Mouse (Mus musculus) adrenal gland, adult 8-10 months (tissue): ENCODE results near the gene Hmgcll1. TPM values are rescaled to one million over a fixed set of nuclear protein-coding genes. Genes with fewer than 3 reads are reported as not detected.
"Not testable (repeated sequence)": the region's sequence is repeated elsewhere in the genome, so short reads cannot be mapped to it uniquely, and the experiment has no call there.

ENCODE experiments used
- DNase-seq: peaks from one replicate; pipeline ENCODE4 v3.0.0; 2022
- total RNA-seq, 4 experiments: library from RNA; stranded (reverse); gene quantifications; 2 replicates each; pipeline ENCODE4 v1.2.4; 2022

Hmgcll1 gene
- total RNA-seq, 4 experiments from 2014 or later: 2.1 to 4.9 (median 3.8) TPM

DNA sequence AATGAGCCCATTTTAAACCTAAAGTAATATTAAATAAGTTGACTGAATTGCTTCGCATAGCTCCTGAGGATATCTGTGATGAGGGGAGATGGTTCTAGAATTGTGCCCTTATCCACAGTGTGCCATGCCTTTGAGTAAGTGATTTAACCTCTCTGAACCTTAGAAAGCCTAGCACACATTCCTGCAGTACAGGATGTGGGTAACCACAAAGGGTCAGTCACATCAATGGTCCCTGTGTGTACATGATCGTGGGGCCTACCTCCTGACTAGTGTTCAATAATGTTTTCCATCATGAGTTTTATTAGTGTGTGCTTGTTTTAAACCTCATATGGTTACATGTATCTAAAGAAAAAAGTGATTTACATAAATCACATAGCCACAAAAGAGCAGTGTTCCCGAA lies 46.3 kb downstream of the Hmgcll1 start:
- no peak for DNase-seq

GRCm38 (mm10) chr9:76061492-76061891 lies 46.8 kb downstream of the Hmgcll1 start:
- no peak for DNase-seq

GRCm38 (mm10) chr9:76064164-76064563 lies 49.5 kb downstream of the Hmgcll1 start:
- DNase-seq: no peak

- no peak for DNase-seq
Observed at GRCm38 (mm10) chr9:76091561-76091960, 76.9 kb downstream of the Hmgcll1 start.

- no peak for DNase-seq
Observed at GRCm38 (mm10) chr9:76097221-76097620, 82.6 kb downstream of the Hmgcll1 start.

DNA sequence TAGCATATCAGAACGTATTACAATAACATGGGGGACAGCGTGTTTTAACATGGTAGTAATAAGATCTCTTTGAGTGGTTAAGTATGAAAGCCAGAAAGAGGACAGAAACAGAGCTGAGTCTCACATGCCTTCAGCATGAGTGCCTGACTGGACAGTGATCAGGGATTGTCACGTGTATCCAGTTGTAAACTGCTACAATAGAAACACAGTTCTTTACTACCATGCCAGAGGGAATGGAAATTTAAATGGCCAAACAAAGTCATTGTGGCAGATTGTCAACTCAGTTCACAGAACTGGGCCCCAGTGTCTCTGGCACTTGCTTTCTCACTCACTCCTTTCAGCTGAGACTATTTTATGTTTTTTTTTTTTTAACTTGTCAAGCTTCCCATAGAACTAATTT lies 85.3 kb downstream of the Hmgcll1 start:
- no peak for DNase-seq

- DNase-seq: not testable (repeated sequence)
Observed at GRCm38 (mm10) chr9:76104416-76104815, 89.8 kb downstream of the Hmgcll1 start.

DNA sequence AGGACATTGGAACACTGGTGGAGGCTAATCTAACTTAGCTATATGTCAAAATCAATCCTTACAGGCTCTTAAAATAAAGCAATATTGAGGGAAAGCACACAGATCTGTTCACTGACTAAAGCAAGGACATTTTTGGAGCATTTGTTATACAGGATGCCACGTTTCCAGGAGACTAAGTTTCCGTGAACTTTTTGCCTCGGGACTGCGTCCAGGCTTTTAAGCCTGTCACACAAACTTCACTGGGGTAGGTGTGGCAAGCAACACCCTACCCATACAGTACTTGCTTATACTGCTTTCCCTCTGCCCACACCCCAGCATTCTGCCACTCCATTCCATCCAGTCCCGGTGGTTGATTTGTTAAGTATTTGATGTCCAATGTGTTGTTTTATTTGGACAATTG lies 90.2 kb downstream of the Hmgcll1 start:
- no peak for DNase-seq

DNA sequence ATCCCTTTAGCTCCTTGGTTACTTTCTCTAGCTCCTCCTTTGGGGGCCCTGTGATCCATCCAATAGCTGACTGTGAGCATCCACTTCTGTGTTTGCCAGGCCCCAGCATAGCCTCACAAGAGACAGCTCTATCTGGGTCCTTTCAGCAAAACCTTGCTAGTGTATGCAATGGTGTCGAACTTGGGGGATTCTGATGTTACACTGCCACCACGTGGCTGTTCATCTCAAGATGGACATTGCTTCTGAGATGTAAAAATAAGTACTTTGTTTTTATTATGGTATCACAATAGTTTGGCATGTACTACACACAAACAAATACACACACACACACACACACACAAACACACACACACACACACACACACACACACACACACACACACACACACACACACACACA lies 108.2 kb downstream of the Hmgcll1 start:
- DNase-seq: peak; percentile 24

DNA sequence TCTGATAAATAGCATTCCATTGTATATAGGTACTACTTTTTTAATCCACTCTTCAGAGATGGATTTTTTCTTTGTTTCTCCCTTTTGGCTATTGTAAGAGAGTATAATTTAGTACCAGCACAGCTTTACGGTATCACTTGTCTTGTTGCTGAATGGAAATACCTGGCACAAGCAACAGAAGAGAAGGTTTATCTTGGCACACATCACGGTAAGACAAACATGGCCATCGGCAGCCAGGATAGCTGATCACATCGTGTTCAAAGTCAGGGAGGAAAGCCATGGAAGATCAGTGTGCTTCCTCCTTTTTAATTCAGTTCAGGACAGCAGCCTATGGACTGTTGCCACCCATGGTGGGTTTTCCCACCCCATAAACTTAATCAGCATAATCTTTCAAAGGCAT lies 109.6 kb downstream of the Hmgcll1 start:
- DNase-seq: no peak

- no peak for DNase-seq
Observed at GRCm38 (mm10) chr9:76129353-76129752, 114.7 kb downstream of the Hmgcll1 start.

GRCm38 (mm10) chr9:76134042-76134441 lies 119.4 kb downstream of the Hmgcll1 start:
- DNase-seq: no peak

DNA sequence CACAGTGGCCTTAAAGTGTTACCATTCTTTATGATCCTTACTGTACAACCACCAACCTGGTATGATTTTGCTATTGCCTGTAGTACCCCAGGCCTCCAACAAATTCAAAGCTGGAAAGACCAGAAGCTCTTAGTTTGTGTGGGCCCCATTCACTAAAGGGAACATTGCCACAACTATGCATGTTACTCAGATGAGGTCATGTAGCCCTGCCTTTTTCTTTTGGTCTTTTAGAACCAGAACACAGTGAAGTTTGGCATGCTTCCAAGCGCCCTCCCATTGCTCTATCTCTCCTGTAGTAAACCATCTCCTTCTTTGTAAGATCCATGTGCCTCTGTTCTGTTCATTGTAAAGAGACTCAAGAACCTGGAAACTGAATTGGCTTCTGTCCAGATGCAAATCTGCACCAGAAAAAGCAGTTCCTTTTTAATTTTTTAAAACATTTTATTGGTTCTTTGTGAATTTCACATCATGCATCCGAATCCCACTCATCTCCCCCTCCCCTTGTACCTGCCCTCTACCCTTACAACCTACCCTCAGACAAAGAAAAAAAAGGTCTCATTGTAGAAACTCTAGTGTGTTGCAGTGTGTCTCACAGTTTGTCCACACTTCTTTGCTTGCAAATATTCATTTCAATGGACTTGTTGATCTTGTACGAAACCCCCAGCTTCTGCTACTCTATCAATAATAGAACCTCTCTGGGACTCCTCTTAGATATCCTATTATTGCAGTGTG lies 123.9 kb downstream of the Hmgcll1 start:
- DNase-seq: no peak

DNA sequence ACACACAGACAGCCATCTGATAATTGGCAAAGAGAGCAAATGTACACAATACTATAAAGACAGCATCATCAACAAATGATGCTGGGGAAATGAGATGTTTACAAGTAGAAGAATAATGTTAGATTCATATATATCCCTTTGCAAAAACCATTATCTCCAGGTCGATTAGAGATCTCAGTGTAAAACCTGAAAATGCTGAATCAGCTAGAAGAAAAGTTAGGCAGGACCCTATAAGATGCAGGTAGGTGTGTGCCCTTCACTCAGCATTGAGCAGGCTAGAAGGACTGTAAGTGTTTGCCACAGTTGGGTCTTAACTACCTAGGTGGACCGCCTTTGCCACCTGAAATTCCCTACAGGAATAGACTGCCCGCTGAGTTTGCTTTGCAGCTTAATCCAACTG lies 130.9 kb downstream of the Hmgcll1 start:
- no peak for DNase-seq

GRCm38 (mm10) chr9:76162446-76162845 lies 147.8 kb downstream of the Hmgcll1 start:
- DNase-seq: no peak

DNA sequence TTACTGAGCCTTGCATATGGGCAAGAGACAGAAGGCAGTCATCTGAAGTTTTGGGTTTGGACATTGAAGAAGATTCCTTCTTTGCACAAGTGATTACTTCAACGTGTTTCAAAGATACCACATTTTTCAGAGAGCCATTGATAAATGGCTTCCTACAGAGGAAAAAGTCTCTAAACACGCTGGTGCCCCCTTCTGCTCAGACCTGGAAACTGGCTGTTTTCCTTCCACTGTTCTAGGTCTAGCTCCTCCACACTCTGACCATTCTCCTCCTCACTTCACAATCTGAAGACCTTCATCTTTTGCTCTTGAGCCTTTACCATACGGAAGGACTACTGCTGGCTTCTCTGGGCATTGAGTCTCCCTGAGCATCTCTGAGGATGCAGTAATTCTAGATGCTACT lies 153.7 kb downstream of the Hmgcll1 start:
- no peak for DNase-seq

DNA sequence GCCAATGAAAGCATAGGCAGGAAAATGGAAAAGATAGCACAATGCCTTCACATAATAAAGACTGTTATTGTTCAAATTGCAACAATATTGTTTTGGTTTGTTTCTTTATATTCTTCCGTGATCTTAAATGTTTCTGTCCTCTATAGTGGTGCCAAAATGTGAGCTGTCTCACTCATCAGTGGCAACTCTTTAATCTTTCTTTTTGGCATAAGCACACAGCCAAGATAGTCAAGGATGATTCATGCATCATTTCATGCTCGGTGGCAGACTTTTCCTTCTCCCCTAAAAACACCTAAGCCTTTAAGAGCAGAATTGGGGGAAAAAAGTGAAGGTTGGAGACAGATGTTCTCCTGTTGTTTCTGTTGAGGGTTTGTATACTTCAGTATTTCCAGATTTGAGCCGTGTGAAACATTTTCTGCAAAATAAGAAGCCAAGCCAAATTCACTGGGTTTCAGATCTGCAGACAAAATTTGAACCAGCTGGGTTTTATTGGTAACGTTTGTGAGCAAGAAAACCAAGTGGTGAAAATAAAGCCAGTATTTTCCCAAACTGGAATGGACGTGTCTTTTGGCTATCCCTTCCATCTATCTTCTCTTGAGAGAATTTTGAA lies 158.1 kb downstream of the Hmgcll1 start:
- DNase-seq: no peak

DNA sequence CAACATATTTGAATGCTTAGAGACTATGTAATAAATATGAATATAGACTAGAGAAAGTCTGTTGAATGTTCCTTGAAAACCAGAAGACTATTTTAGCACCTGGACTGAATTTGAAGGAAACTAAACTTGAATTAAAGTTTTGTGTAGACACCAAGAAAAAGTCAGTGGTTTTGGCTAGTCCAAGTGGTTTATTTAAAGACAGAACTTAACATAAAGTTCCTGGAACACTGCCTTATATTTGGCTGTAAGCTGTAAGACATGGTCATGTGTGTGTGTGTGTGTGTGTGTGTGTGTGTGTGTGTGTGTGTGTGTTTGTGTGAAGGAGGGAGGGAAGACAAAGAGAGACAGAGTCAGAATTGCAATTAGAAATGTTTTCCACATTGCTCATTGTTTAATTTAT lies 164.6 kb downstream of the Hmgcll1 start:
- DNase-seq: no peak

Other genes starting within 250 kb of the Hmgcll1 start
- gene Bmp5, start 239.5 kb upstream of the Hmgcll1 start, total RNA-seq: under 1 TPM; 0.22 to 0.67 (median 0.37) TPM
- gene Gfral, start 198.8 kb downstream of the Hmgcll1 start, total RNA-seq: not detected